Mouse (Mus musculus) embryonic facial prominence, embryonic 14.5 days (tissue): ENCODE measurements at regions not wholly inside any gene's neighbourhood (a gene's known extent, or its start where the extent isn't known, plus 50 kb on each side); places are given as distances from the start of the nearest gene placed in this dataset.

ENCODE experiments used
- ATAC-seq: fragments of 200-750 bp; cut with Nextera tagmentation; 2 replicates; pipeline ENCODE4 v1.8.0; 2017; ENCODE audit warnings: low read depth, moderate number of reproducible peaks, moderate TSS enrichment
- DNase-seq: peaks from one replicate; pipeline ENCODE4 v3.0.0-alpha.2; 2015; ENCODE audit warnings: low spot score
- H3K27ac ChIP-seq: fragments of 300-500 bp; sonication (generic); replicated peaks from 2 replicates; pipeline ENCODE4 v1.5.1; 2014; ENCODE audit warnings: low read depth, mild to moderate bottlenecking, low read length, moderate library complexity
- H3K27me3 ChIP-seq: fragments of 300-500 bp; sonication (generic); replicated peaks from 2 replicates; pipeline ENCODE4 v1.6.1; 2014; ENCODE audit warnings: low read length; ENCODE audit not compliant: control insufficient read depth, insufficient read depth
- H3K36me3 ChIP-seq: fragments of 300-500 bp; sonication (generic); 2 replicates; pipeline ENCODE4 v1.6.1; 2014; ENCODE audit warnings: low read length, mixed read lengths; ENCODE audit not compliant: control insufficient read depth, insufficient read depth
- H3K4me1 ChIP-seq: fragments of 300-500 bp; sonication (generic); 2 replicates; pipeline ENCODE4 v1.6.1; 2014; ENCODE audit warnings: antibody characterized with exemption, low read length; ENCODE audit not compliant: control insufficient read depth, insufficient read depth
- H3K4me2 ChIP-seq: fragments of 300-500 bp; sonication (generic); 2 replicates; pipeline ENCODE4 v1.6.1; 2014; ENCODE audit warnings: low read depth, mild to moderate bottlenecking, low read length, moderate library complexity, mixed read lengths
- H3K4me3 ChIP-seq: fragments of 300-500 bp; sonication (generic); 2 replicates; pipeline ENCODE4 v1.5.1; 2014; ENCODE audit warnings: low read depth, mild to moderate bottlenecking, low read length
- H3K9ac ChIP-seq: fragments of 300-500 bp; sonication (generic); 2 replicates; pipeline ENCODE4 v1.6.1; 2014; ENCODE audit warnings: low read depth, mild to moderate bottlenecking, low read length, moderate library complexity, mixed read lengths
- H3K9me3 ChIP-seq: fragments of 300-500 bp; sonication (generic); 2 replicates; pipeline ENCODE4 v1.6.1; 2016; ENCODE audit warnings: low read length; ENCODE audit not compliant: control insufficient read depth
- WGBS: fragments of 180-500 bp; shearing (Covaris S2); extraction: QIAGEN DNeasy Blood & Tissue Kit; methylation state at CpG from one replicate; pipeline ENCODE4 v1.1.7; 2014; 5-methylcytosine and 5-hydroxymethylcytosine counted together

GRCm38 (mm10) chr8:126877039-126877365 is 68.6 kb downstream of the Tomm20 start:
- no peaks in the 10 kb centered on the region for H3K27me3 ChIP-seq
- ATAC-seq (no peak), DNase-seq (no peak)
- H3K4me2 ChIP-seq = no peak overlapping the region
- no peak overlapping the region for H3K9ac ChIP-seq
- 0 out of 2 replicates have a peak, but pooled peaks cover 6% of the 10 kb centered on the region for H3K9me3 ChIP-seq
- WGBS = 50% methylated on average over 9 of the region's 9 CpGs
- no peak overlapping the region for H3K4me3 ChIP-seq
- peaks cover 29% of the 10 kb centered on the region for H3K4me1 ChIP-seq
- no peak overlapping the region for H3K27ac ChIP-seq
- H3K36me3 ChIP-seq = no peaks in the 10 kb centered on the region

- H3K9me3 ChIP-seq = 0 out of 2 replicates have a peak, but pooled peaks cover 6% of the 10 kb centered on the region
- no peak overlapping the region; the same call in 1 of the 2 replicates for H3K27ac ChIP-seq
- DNase-seq = peak; percentile 73
- no peak overlapping the region for H3K4me3 ChIP-seq
- H3K36me3 ChIP-seq = no peaks in the 10 kb centered on the region
- no peak overlapping the region for H3K9ac ChIP-seq
- WGBS = 29% methylated on average over 9 of the region's 9 CpGs
- peak; percentile 62 for ATAC-seq
- peaks cover 33% of the 10 kb centered on the region for H3K4me1 ChIP-seq
- no peaks in the 10 kb centered on the region for H3K27me3 ChIP-seq
- no peak overlapping the region for H3K4me2 ChIP-seq
Observed at GRCm38 (mm10) chr8:126876300-126877038, 69.2 kb downstream of the Tomm20 start.

DNA sequence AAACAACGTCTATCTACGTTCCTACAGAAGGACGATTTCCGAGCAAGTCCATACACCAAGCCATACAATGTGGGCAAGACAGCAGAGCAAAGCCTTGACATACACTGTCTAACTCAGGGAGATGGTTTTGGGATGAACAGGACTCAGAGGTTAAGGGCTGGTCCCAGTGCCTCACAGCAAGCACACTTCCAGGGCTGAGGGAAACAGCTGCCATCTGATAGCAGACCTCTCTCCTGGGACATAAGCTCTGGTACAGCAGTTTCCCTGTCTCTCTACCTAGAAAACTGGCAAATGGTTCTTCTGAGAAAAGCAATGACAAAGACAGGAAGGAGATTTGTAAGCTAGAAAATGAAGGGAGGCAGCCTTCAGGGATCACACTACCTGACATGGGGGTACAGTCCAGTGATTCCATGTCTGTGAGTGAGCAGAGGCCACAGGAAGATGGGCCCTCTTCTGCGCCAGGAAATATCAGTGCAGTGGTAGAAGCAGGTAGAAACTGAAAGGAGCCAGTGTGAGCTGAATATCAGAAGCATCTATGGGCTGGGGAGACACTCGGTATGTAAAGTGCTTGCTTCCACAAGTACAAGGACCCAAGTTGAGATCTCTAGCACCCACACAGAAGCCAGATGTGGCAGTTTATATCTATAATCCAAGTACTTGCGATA is 70.0 kb downstream of the Tomm20 start:
- ATAC-seq (no peak), DNase-seq (peak; percentile 48)
- H3K27me3 ChIP-seq = no peaks in the 10 kb centered on the region
- H3K9me3 ChIP-seq = 0 out of 2 replicates have a peak, but pooled peaks cover 6% of the 10 kb centered on the region
- no peak overlapping the region for H3K4me2 ChIP-seq
- H3K27ac ChIP-seq = peak overlapping the region; percentile 45; the same call in 1 of the 2 replicates
- WGBS = 83% methylated on average over 7 of the region's 7 CpGs
- H3K36me3 ChIP-seq = no peaks in the 10 kb centered on the region
- peaks cover 34% of the 10 kb centered on the region for H3K4me1 ChIP-seq
- H3K9ac ChIP-seq = no peak overlapping the region
- H3K4me3 ChIP-seq = no peak overlapping the region

DNA sequence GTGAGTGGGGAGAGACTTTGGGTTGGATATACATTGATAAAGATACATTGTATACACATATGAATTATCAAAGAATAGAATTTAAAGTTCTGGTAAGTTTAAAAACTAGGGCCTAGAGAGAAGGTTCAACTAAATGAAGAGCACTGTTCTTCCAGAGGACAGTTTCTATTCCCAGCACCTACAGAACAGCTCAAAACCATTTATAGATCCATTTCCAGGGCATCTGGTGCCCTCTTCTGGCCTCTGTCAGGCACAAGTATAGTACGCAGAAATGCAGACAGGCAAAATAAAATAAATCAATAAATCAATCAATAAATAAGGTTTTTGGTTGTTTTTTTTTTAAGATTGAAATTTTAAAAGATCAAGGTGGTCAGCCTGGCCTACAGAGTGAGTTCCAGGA is 70.8 kb downstream of the Tomm20 start:
- no peaks in the 10 kb centered on the region for H3K27me3 ChIP-seq
- DNase-seq = no peak
- H3K27ac ChIP-seq = 0 out of 2 replicates have a peak overlapping the region, but pooled peaks have one; percentile 62
- H3K36me3 ChIP-seq = no peaks in the 10 kb centered on the region
- no peak overlapping the region for H3K4me2 ChIP-seq
- peaks cover 34% of the 10 kb centered on the region for H3K4me1 ChIP-seq
- no peak overlapping the region for H3K9ac ChIP-seq
- no peak overlapping the region for H3K4me3 ChIP-seq
- 93% methylated on average over 1 of the region's 1 CpGs for WGBS
- H3K9me3 ChIP-seq = 0 out of 2 replicates have a peak, but pooled peaks cover 6% of the 10 kb centered on the region
- ATAC-seq = no peak

DNA sequence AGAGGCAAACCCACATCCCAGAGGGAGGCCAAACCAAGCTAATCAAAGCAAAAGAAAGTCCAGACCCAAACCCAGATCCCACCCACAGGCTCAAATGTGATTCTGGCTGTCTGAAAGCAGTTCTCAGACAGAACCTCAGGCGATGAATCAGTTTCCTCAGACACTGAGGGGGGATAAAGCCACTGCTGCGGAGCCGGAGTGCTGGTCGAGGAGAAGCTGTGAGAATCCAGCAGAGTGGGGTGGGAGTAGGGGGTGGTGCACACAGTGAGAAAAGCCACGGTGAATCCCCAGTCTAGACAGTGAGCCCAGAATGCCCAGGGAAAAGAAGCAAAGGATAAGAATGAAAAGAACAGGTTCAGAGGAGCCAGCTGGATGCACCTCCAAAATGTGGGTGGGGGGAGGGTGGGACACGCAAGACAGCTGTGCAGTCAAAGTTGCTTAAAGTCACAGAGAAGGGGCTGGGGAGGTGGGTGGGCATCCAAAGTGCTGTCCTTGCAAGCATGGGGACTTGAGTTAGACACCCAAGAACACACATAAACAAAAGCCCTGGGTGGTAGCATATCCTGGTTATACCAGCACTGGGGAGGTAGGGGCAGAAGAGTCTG is 71.4 kb downstream of the Tomm20 start:
- peaks cover 34% of the 10 kb centered on the region for H3K4me1 ChIP-seq
- 0 out of 2 replicates have a peak, but pooled peaks cover 6% of the 10 kb centered on the region for H3K9me3 ChIP-seq
- 41% methylated on average over 6 of the region's 6 CpGs for WGBS
- DNase-seq = peak; percentile 73
- H3K27me3 ChIP-seq = no peaks in the 10 kb centered on the region
- peak; percentile 56; the same call in 1 of the 2 replicates for ATAC-seq
- H3K36me3 ChIP-seq = no peaks in the 10 kb centered on the region
- H3K4me3 ChIP-seq = no peak overlapping the region
- H3K4me2 ChIP-seq = no peak overlapping the region
- H3K27ac ChIP-seq = peak overlapping the region; percentile 62
- 0 out of 2 replicates have a peak overlapping the region, but pooled peaks have one; percentile 17 for H3K9ac ChIP-seq

DNA sequence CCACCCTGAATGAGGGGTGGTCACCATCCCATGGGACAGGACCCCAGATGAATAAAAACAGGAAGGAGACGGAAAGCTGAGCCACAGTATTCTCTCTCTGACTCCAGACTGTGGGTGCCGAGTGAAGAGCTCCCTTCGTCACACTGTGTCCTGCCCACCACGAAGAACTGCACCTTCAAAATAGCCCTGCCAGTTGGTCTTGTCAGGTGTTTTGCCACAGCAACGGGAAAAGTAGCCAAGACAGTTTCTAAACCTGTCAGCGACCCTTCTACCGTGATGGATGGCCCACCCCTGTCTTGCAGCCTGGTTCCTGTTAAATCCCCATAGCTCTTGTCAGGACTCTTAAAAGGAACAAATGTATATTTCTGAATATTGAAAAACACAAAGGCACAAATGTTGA is 72.3 kb downstream of the Tomm20 start:
- no peaks in the 10 kb centered on the region for H3K36me3 ChIP-seq
- H3K27ac ChIP-seq = peak overlapping the region; percentile 53; the same call in 1 of the 2 replicates
- H3K9ac ChIP-seq = no peak overlapping the region
- ATAC-seq (no peak), DNase-seq (no peak)
- no peak overlapping the region for H3K4me2 ChIP-seq
- H3K4me3 ChIP-seq = no peak overlapping the region
- no peaks in the 10 kb centered on the region for H3K27me3 ChIP-seq
- 53% methylated on average over 7 of the region's 7 CpGs for WGBS
- H3K4me1 ChIP-seq = peaks cover 34% of the 10 kb centered on the region
- H3K9me3 ChIP-seq = 0 out of 2 replicates have a peak, but pooled peaks cover 6% of the 10 kb centered on the region

DNA sequence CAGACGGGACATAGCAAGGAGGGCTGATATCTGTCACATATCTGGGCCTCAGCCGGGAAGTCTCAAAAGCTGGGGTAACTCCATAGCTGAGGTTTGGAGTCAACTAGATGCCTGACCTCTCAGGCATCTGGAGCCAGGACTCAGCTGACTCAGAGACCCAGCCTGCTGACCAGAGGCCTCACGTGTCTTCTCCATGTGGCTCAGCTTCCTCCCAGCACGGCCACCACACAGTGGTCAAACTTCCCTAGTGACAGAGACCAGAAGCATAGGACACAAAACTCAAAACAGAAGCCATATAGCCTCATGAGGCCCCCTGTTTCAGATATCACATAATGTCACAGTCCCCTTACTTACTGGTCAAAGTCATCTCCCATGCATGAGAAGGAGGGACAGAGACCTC is 73.1 kb downstream of the Tomm20 start:
- Histone ChIP-seq H3K36me3 (no peaks in the 10 kb centered on the region), H3K27ac (peak overlapping the region; percentile 29; the same call in 1 of the 2 replicates), H3K9me3 (0 out of 2 replicates have a peak, but pooled peaks cover 6% of the 10 kb centered on the region), H3K4me2 (no peak overlapping the region), H3K27me3 (no peaks in the 10 kb centered on the region), H3K4me1 (peaks cover 34% of the 10 kb centered on the region), H3K9ac (no peak overlapping the region), H3K4me3 (no peak overlapping the region)
- ATAC-seq (no peak), DNase-seq (no peak)
- WGBS = 80% methylated on average over 4 of the region's 4 CpGs

DNA sequence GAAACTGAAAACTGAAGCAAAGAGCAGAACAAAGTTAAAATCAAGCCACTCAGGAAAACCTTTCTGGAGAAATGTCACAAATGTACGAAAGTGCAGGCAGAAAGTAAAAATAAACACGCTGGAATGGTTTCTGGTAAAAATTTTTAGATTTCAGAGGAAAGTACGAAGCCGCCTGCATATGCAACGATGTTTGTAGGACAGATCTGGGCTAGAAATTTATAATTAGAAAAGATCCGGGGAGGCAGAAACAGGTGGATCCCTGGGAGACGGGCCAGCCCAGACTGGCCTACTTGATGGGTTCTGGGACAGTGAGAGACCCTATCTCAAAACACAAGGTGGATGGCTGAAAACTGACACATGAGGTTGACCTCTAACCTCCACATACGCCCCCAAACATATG is 73.5 kb downstream of the Tomm20 start:
- no peaks in the 10 kb centered on the region for H3K27me3 ChIP-seq
- H3K27ac ChIP-seq = peak overlapping the region; percentile 29; the same call in 1 of the 2 replicates

More for the DNA sequence above, 73.5 kb downstream of the Tomm20 start:
- H3K4me1 ChIP-seq = peaks cover 34% of the 10 kb centered on the region
- H3K36me3 ChIP-seq = no peaks in the 10 kb centered on the region
- DNase-seq = no peak
- H3K9ac ChIP-seq = no peak overlapping the region
- H3K4me2 ChIP-seq = no peak overlapping the region
- 70% methylated on average over 8 of the region's 8 CpGs for WGBS
- no peak overlapping the region for H3K4me3 ChIP-seq
- ATAC-seq = no peak
- H3K9me3 ChIP-seq = 0 out of 2 replicates have a peak, but pooled peaks cover 6% of the 10 kb centered on the region
